29 mouse cellular contexts compared by ENCODE assay signal in genomic region chr7:144867602-144868001, GRCm38 (mm10). TPM values are rescaled to one million over a fixed set of nuclear protein-coding genes. Genes with fewer than 3 reads are reported as not detected.
DNase-seq lines count a peak whose midpoint lies in the region; ATAC-seq and TF ChIP-seq lines count a peak whose summit lies in the region.
"Had no signal": no experiment of that assay in that cellular context is flagged by ENCODE, and none has a peak within 500 bp of the region (broad histone marks: within the 10 kb centered on the region; RNA-seq: fewer than 3 reads in every experiment).

No protein-coding gene starts in this region.

- peaks cover 3% of the 10 kb centered on the region for H3K4me1 ChIP-seq in lung, embryonic 16.5 days (replicated peaks; ENCODE audit: control insufficient read depth, insufficient read depth, low read length)
- peaks cover 13% of the 10 kb centered on the region for H3K4me1 ChIP-seq in ES-Bruce4 (ENCODE audit: control insufficient read depth, insufficient read depth, low read length)
- H3K4me1 ChIP-seq: embryonic facial prominence, embryonic 13.5 days; embryonic facial prominence, embryonic 15.5 days; forebrain, embryonic 12.5 days had no signal

- no peak for TF ChIP-seq EP300 in ES-Bruce4 (IDR thresholded peaks at IDR 0.05; ENCODE audit: insufficient read depth, low read depth, low read length)

- 58% methylated on average over 8 of the region's 8 CpGs for WGBS in lung, embryonic 16.5 days

- H3K4me2 ChIP-seq in lung, embryonic 16.5 days (ENCODE audit: low read depth, low read length) = no peak overlapping the region
- H3K4me2 ChIP-seq: embryonic facial prominence, embryonic 13.5 days; embryonic facial prominence, embryonic 15.5 days; forebrain, embryonic 12.5 days had no signal

- no peak overlapping the region for H3K27ac ChIP-seq in lung, embryonic 16.5 days (ENCODE audit: low read length)
- peak overlapping the region; percentile 94 for H3K27ac ChIP-seq in ES-Bruce4 (ENCODE audit: insufficient read depth, low read length)
- H3K27ac ChIP-seq: embryonic facial prominence, embryonic 13.5 days; embryonic facial prominence, embryonic 15.5 days; forebrain, embryonic 10.5 days; forebrain, embryonic 12.5 days had no signal

- no peak overlapping the region for H3K4me3 ChIP-seq in lung, embryonic 16.5 days (ENCODE audit: low read length)
- H3K4me3 ChIP-seq in ES-Bruce4 (ENCODE audit: low read depth, low read length) = no peak overlapping the region
- H3K4me3 ChIP-seq: embryonic facial prominence, embryonic 13.5 days; embryonic facial prominence, embryonic 15.5 days; erythroblast, embryonic 14.5 days; forebrain, embryonic 10.5 days; forebrain, embryonic 12.5 days had no signal

- no peak overlapping the region for H3K9ac ChIP-seq in lung, embryonic 16.5 days (ENCODE audit: low read length)
- H3K9ac ChIP-seq in ES-Bruce4 (ENCODE audit: low read depth, poor library complexity, severe bottlenecking) = no peak overlapping the region
- H3K9ac ChIP-seq: embryonic facial prominence, embryonic 13.5 days; embryonic facial prominence, embryonic 15.5 days; forebrain, embryonic 12.5 days had no signal

- TF ChIP-seq POLR2A in ES-Bruce4 (IDR thresholded peaks at IDR 0.05; ENCODE audit: insufficient read depth, low read length) = no peak

- TF ChIP-seq CTCF in ES-Bruce4 (IDR thresholded peaks at IDR 0.05; ENCODE audit: low read depth, low read length) = no peak

- H3K9me3 ChIP-seq in lung, embryonic 16.5 days (ENCODE audit: control insufficient read depth, low read length) = no peaks in the 10 kb centered on the region
- H3K9me3 ChIP-seq in ES-Bruce4 (replicated peaks; ENCODE audit: control insufficient read depth, insufficient read depth, low read length, poor library complexity, severe bottlenecking) = no peaks in the 10 kb centered on the region
- H3K9me3 ChIP-seq: embryonic facial prominence, embryonic 13.5 days; embryonic facial prominence, embryonic 15.5 days; forebrain, embryonic 10.5 days; forebrain, embryonic 12.5 days; G1E had no signal

- H3K27me3 ChIP-seq in lung, embryonic 16.5 days (ENCODE audit: control insufficient read depth, insufficient read depth, low read depth, low read length) = peaks cover 32% of the 10 kb centered on the region
- H3K27me3 ChIP-seq in ES-Bruce4 (ENCODE audit: control insufficient read depth, insufficient read depth, low read length, poor library complexity, severe bottlenecking) = no peaks in the 10 kb centered on the region

- DNase-seq in lung, postnatal 4 days = no peak
- DNase-seq in R1 (ENCODE audit: low read depth, low spot score) = peak; percentile 69
- no peak for DNase-seq in adrenal gland, adult 2 months
- DNase-seq in cerebellum, adult 9-10 months = no peak
- DNase-seq in heart, adult 11 months = no peak
- DNase-seq: adrenal gland, postnatal 10 days; adrenal gland, postnatal 36 days; cerebellum, adult 11-12 months; cerebellum, adult 2 months; cerebellum, adult 9-11 months; cerebellum, postnatal 14 days; cerebellum, postnatal 36 days; embryo, embryonic 11 days had no signal

- H3K36me3 ChIP-seq in lung, embryonic 16.5 days (ENCODE audit: control insufficient read depth, insufficient read depth, low read length) = no peaks in the 10 kb centered on the region
- peaks cover 27% of the 10 kb centered on the region for H3K36me3 ChIP-seq in ES-Bruce4 (ENCODE audit: control insufficient read depth, insufficient read depth, low read length, poor library complexity, severe bottlenecking)
- H3K36me3 ChIP-seq: embryonic facial prominence, embryonic 13.5 days; embryonic facial prominence, embryonic 15.5 days; forebrain, embryonic 10.5 days; forebrain, embryonic 12.5 days; G1E had no signal

- peak; percentile 34; the same call in 1 of the 2 replicates for ATAC-seq in lung, embryonic 16.5 days (ENCODE audit: low read depth)
- ATAC-seq: activated CD4-positive, CD25-positive, alpha-beta regulatory T cell, adult 4 months; forebrain, embryonic 14.5 days; forebrain, embryonic 16.5 days; Patski had no signal

RNA-seq across cellular contexts. Expression of gene Fgf4, which starts 20.4 kb away (rescaled TPM):
- not detected in 2 replicates for polyA plus RNA-seq in lung, embryonic 16.5 days (2015; fragmentation: Nextera tagmentation; extraction: Ambion mirVana)
- polyA plus RNA-seq in ES-Bruce4 (2011; ENCODE audit: insufficient read depth, insufficient read length, low read depth, missing spikeins) = 82.9 and 84.3 TPM in 2 replicates
- not detected for total RNA-seq in adrenal gland, adult 2 months (2021)
- not detected in 2 replicates for polyA plus RNA-seq in adrenal gland, adult 2 months (2012; rRNA removed)
- total RNA-seq: adrenal gland, adult 18-20 months; adrenal gland, postnatal 10 days; adrenal gland, postnatal 36 days; common myeloid progenitor, adult 5-6 weeks; G1E had no signal
- polyA plus RNA-seq: activated CD4-positive, CD25-positive, alpha-beta regulatory T cell, adult 4 months; C2C12; cerebellum, adult 2 months; erythroblast, embryonic 14.5 days; forebrain, embryonic 10.5 days; forebrain, embryonic 12.5 days; forebrain, embryonic 14.5 days; forebrain, embryonic 16.5 days; frontal cortex, adult 2 months; G1E; Patski had no signal

RNA-seq across cellular contexts. Expression of gene Fgf15, which starts 28.7 kb away (rescaled TPM):
- polyA plus RNA-seq in lung, embryonic 16.5 days (2015; fragmentation: Nextera tagmentation; extraction: Ambion mirVana) = not detected in 2 replicates
- polyA plus RNA-seq in ES-Bruce4 (2011; ENCODE audit: insufficient read depth, insufficient read length, low read depth, missing spikeins) = 3.1 and 3.3 TPM in 2 replicates
- total RNA-seq in adrenal gland, adult 2 months (2021) = under 1 TPM in 1 of 2 experiments, not detected in 1; 0.14 TPM
- 0.07 TPM in 1 of 2 replicates, not detected in the other for polyA plus RNA-seq in adrenal gland, adult 2 months (2012; rRNA removed)
- total RNA-seq: adrenal gland, postnatal 10 days; adrenal gland, postnatal 36 days; common myeloid progenitor, adult 5-6 weeks had no signal
- polyA plus RNA-seq: activated CD4-positive, CD25-positive, alpha-beta regulatory T cell, adult 4 months; cerebellum, adult 2 months; erythroblast, embryonic 14.5 days; frontal cortex, adult 2 months had no signal

RNA-seq across cellular contexts. Expression of gene Fgf3, which starts 29.7 kb away (rescaled TPM):
- polyA plus RNA-seq in lung, embryonic 16.5 days (2015; fragmentation: Nextera tagmentation; extraction: Ambion mirVana) = not detected in 2 replicates
- 0.43 and 0.78 TPM in 2 replicates for polyA plus RNA-seq in ES-Bruce4 (2011; ENCODE audit: insufficient read depth, insufficient read length, low read depth, missing spikeins)
- under 1 TPM; 0.81 to 0.93 TPM for total RNA-seq in adrenal gland, adult 2 months (2021)
- polyA plus RNA-seq in adrenal gland, adult 2 months (2012; rRNA removed) = 3.5 and 4.9 TPM in 2 replicates
- polyA plus RNA-seq: activated CD4-positive, CD25-positive, alpha-beta regulatory T cell, adult 4 months; C2C12; Patski had no signal

RNA-seq across cellular contexts. Expression of gene LTO1, which starts 47.3 kb away (rescaled TPM):
- 28.2 and 29.1 TPM in 2 replicates for polyA plus RNA-seq in lung, embryonic 16.5 days (2015; fragmentation: Nextera tagmentation; extraction: Ambion mirVana)
- 21.5 and 30.7 TPM in 2 replicates for polyA plus RNA-seq in ES-Bruce4 (2011; ENCODE audit: insufficient read depth, insufficient read length, low read depth, missing spikeins)
- total RNA-seq in adrenal gland, adult 2 months (2021) = 10 to 100 TPM; 20.5 to 27.0 TPM
- polyA plus RNA-seq in adrenal gland, adult 2 months (2012; rRNA removed) = 7.8 and 9.5 TPM in 2 replicates

Comparison
In these comparisons a context has a peak if more than half of its experiments do, and no peak if none do; other contexts are left out.
1. RNA of gene Fgf4, which starts 20.4 kb away (polyA plus RNA-seq): 82.9 to 84.3 TPM in ES-Bruce4; not detected in lung, embryonic 16.5 days and not detected in adrenal gland, adult 2 months; every median in the first group is over 10 times any median in the second.